Mouse (Mus musculus) cerebellum, adult 8-10 months (tissue): Measurements from ENCODE around the gene Rara.
A peak's percentile ranks its signal among the peaks of the same experiment; 100 is the strongest.

ENCODE experiments used
- DNase-seq: peaks from one replicate; pipeline ENCODE4 v3.0.0; 2022

Rara gene

GRCm38 (mm10) chr11:98954373-98954772 lies 26.8 kb downstream of the Rara start:
- no peak for DNase-seq

DNA sequence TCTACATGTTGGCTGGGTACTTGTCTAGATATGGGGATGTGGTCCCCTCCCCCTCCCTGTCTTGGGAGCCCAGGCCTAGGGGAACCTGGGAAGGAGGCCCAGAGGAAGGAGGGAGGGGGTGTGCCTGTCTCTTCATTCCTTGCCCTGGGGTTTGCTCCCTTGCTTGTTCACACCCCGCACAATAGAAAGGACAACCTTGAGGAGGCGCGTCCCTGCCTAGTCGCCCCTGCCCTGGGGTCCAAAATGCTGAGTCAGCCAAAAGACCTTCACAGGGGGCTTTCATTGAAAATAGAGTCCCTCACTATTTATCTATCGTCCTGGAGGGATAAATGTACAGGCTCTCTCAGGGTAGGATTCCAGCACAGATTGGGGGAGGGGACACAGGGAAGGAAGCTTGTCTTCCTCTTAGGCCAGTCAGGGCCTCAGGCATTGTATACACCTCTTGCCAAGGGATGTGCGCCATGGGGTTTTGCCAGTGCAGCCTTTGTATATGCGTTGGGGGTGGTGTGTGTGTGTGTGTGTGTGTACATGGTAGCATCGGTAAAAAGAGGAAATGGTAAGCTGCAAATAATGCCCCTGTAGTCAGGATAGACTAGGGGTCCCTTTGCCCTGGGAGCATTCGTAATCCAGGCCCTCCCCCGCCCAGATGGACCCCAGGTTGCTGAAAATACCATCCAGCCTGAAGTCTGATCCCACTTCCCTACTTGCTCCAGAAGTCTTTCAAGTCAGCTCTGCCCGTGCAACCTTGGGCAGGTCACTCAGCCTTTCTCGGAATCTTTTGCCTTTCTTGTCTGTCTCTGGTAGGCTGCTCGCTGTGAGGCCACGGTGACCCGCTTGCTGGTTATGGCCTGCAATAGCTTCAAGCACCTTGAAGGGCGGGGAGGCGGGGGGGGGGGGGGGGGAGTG lies 27.4 kb downstream of the Rara start:
- no peak for DNase-seq

- no peak for DNase-seq
Observed at GRCm38 (mm10) chr11:98955707-98956235, 28.2 kb downstream of the Rara start.

DNA sequence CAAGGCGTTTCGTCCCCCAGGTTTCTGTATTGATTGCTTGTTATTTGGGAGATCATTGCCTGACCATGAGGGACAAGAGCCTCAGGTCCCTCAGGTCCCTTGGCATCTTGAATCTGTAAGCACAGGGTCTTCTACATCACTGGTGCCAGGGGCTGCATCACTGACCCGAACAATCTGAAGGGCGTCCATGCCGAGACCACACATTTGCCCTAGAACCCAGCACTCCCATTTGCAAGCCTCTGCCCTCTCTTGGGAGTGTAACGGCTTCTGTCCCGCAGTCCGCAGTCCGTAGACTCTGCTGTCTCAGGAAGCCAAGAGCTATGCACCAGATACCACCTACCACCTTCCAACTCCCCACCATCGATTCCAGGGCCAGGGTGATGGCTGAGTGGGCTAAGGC lies 28.7 kb downstream of the Rara start:
- no peak for DNase-seq

DNA sequence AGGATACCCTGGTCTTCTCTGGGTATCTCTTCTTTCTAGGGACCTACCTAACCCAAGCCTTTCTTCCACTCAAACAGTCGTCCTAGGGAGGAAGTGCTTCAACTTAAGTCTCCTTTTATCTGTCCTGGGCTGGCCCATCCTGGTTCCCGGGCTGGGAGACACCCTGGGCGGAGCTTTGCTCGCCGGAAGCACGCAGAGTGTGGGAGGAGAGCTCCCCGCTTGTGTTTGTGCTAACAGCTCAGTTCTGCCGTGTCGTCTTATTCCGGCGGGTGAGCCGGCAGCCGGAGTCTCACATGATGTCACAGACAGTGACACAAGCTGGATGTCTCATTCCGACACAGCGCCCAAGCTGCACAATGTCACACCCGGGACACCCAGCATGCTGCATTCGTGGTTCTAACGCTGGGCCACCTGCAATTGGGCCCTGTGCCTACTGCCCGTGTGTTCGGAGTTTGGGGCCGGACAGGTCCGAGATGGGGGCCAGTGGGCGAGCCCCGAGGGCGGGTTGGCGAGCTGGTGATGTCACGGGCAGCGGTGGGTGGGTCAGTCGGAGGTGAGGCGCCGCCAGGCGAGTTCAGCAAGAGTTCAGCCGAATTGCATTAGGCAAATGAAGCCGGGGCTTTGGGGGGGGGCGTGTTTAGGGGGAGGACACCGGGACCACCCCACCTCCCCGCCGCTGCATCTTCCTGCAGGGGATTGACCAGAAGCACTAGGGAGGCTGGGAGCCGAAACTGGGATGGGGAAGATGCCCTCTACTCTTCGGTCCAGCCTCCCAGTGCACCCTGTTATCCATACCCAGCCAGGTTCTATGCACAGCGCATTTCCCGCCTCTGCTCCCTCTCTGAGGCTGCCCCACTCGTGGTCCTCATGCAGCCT lies 32.1 kb downstream of the Rara start:
- DNase-seq, result no peak

GRCm38 (mm10) chr11:98960313-98960906 lies 32.8 kb downstream of the Rara start:
- DNase-seq, result peak; percentile 34

DNA sequence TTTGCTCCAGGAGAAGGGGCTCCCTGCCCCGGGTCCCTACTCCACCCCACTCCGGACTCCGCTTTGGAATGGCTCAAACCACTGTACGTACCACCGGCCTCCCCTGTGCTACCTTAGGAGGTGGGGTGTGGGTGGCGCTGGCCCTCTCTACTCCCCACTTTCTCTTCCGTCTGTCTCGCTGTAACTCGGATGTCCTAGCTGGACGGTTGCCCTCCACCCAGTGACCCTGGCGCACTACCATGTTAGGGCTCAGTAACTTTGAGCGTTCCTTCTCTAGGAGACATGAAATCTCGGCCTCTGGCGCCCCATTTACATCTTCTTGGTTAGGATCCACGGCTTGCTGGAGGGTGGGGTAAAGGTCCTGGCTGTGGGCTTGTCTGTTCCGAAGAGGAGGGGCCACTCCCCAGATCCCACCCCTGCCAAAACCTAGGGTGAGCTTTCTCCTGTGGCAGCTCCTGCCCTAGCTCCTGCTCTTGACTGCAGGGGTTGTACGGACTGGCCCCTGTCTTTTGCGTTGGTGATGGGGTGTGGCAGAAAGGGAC lies 33.5 kb downstream of the Rara start:
- peak; percentile 34 for DNase-seq

DNA sequence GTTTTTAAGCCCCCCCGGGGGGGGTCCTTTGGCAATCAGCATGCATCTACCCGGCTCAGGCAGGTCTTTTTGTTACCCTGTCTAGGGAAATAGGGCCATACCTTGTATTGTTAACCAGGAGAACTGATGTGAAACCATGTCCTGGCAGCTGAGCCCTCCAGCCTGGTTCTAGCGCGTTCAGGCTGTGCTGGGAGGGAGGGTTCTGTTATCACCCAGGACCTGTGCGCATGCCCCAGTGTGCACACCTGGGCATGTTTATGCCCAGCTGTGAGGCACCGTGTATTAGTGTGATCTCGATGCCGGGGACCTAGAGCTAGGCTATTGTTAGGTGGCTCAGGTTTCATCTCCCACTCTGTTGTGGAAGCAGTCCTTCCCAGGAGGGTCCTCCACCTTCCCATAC lies 34.1 kb downstream of the Rara start:
- peak; percentile 18 for DNase-seq

GRCm38 (mm10) chr11:98962421-98963095 lies 34.9 kb downstream of the Rara start:
- no peak for DNase-seq

DNA sequence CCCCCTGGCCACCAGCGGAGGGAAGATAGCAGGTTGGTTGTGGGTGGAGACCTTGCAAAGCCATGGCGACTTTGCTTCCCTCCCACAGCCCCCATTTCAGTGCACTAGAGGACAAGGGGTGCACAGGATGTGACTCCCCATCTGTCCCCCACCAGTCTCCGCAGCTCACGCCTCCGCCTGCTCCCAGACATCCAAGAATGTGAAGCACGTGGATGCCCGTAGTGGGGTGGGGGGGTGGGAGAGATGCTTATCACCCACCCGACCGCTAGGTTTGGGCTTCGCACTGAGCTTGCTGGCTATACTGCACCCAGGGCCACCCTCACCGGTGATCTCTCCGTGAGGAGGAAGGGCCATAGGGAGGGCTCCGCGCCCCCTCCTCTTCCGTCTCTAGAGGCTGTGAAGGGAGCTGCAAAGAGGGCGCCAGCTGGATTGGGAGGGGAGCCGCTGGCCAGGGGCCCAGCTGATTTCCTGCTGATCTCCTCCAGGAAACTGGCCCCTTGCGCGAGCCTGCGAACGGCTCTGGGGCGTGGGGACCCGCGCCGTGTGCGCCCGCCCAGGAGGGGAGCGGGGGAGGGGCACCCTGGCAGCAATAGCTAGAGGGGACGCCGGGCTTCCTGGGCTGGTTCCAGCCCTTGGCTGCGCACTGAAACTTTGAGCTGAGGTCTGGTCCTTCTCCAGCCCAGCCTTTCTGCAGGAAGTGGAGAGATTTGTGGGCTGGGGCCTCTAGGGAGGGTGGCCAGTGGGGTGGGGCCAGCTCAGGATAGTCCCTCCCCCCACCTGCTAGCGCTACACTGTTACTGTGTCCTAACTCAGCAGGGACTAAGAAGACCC lies 35.8 kb downstream of the Rara start:
- peak; percentile 48 for DNase-seq

DNA sequence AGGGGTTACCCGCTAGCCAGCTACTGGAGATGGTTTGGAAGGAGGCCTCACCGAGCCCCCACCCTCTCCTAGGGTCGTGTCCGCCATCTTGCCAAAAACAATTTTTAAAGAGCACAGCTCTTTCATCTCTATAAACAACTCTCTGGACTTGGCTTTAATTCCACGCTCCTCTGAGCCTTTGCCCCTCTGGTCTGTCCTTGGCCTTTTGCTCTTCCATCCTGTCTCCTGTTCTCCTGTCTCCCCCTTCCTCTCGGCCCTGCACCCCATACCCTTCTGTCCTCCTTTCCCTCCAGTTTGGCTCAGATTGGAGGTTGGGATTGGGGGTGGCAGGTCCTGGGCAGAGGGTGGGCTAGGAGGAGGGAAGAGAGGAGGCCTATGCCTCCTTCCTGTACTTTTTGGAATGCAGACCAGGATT lies 36.6 kb downstream of the Rara start:
- DNase-seq, result no peak

DNA sequence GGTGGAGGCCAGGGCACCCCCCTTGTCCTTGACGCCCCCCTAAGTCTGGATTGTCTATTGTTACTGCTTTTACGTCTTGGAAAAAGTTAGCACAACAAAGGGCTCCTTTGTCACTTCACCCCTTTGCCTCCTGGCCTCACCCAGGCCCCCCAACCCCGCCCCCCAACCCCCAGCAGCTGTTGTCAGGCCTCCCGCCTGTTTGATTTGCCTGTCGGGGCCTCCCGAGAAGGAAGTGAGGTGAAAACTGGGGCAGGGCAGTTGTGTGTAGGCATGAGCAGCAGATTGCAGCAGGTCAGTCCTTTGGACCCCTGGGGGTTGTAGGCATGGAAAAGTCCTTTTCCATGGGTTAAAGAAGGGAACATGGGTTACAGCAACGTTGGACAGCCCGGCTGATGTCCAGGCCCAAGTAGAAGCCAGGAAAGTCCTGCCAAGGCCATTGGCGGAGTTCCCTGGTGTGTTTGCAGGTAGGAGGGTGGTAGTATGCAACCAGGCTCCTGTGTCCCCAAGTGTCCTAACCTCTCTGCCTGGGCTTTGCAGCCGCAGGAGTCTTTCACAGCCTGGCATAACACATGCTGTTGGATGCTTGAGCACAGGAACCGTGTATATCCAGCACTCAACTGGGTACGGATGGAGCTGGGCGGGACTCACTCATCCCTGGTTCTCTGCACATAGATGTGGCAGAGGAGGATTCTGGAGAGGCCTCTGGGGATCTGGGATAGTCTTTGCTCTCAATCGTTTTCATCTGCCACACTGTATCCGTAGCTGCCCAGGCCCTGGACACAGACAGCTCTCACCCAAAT lies 37.2 kb downstream of the Rara start:
- DNase-seq, result peak; percentile 61

DNA sequence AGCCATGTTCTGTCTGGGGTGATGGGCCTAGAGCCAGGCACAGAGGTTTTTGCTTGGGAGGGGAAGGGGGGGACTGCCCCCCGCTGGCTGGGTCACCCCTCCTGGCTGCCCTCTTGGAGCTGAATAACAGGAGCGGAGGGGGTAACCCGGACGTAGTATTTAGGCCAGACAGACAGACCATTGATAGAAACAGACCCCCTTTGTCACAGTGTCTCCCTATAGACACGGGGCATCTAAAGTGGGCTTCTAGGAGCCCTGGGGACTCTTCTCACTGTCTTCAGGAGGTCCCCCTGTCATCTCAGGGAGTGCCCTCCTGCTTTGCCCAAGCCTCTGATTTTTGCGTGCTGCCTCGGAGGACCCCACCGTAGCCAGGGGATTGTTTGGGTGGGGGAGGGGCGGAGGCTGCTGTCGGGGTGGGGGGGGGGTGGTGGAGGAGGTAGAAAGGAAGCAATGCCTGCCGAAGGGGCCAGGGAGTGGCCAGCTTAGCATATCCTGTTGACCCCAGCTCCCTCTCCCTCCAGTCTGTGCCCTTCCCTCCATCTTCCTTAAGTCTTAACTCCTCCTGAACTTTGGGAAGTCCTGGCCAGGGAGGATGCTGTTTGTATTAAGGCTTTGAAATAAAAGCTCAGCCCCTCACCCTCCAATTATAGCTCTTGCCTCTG lies 37.9 kb downstream of the Rara start:
- DNase-seq, result peak; percentile 28

- peak; percentile 70 for DNase-seq
Observed at GRCm38 (mm10) chr11:98966499-98967141, 39.0 kb downstream of the Rara start.

DNA sequence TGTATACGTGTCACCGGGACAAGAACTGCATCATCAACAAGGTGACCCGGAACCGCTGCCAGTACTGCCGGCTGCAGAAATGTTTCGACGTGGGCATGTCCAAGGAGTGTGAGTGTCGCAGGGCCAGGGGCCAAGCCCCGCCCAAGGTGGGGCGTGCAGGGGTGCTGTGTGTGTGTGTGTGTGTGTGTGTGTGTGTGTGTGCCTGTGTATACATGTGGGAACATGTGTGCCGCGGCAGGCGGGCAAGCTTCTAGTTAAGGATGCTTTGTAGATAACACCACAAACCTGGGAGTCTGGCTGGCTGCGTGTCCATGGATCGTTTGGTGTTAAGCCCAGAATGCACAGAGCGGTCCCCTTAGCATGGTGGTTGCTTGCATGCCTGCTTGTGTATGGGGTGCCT lies 40.5 kb downstream of the Rara start:
- DNase-seq, result peak; percentile 26

DNA sequence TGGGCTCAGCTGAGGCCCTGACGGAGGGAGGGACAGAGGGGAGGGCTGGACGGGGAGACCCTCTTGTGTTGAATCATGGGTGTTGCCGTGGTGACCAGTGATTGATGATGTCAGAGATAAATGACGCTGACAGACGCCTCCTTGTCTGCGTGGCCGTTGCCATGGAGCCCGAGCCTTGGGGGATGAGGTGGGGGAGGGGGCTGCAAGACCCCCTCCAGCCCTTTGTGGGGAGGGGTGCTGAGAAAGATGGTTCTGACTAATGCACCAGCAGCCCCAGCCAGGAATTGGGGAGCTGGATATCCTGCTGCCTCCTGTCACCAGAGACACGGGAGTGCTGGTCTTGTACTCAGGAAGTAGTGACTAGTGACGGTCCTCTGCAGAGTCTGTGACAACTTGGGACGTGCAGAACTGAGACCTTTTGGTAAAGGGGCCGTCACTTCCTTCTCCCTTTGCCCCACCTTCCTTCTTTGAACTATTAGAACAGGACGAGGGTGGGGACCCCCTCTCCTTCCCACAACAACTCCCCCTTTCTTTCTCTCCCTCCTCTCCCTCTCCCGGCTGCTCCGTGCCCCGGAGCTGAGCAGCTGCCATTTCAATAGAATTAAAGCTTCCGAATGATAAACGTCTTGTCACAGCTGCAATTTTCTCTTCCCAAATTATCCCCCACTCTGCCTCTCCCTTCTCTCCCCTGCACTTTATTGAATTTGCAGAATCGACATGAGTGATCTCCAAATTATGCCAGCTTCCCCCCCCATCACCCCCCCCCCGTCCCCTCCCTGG lies 41.3 kb downstream of the Rara start:
- peak; percentile 18 for DNase-seq

DNA sequence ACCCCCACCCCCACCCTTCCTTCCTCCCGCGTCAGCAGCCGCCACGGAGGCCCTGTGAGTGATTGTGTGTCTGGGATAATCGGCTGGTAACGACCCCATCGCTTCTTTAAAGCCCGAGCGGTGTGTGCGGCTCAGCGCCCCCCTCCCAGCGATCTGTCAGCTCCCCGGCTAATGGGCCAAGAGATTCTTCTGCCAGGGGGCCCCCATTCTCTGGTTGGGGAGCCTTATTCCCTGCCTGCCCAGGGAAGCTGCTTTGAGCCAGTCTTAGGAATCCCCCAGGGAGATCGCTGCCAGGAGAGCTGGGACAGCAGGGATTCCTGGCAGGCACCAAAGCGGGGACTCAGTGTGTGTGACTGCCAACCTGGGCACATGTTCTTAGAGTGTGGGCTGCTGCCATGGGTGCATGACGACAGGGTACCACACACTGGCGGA lies 41.9 kb downstream of the Rara start:
- DNase-seq, result peak; percentile 27

DNA sequence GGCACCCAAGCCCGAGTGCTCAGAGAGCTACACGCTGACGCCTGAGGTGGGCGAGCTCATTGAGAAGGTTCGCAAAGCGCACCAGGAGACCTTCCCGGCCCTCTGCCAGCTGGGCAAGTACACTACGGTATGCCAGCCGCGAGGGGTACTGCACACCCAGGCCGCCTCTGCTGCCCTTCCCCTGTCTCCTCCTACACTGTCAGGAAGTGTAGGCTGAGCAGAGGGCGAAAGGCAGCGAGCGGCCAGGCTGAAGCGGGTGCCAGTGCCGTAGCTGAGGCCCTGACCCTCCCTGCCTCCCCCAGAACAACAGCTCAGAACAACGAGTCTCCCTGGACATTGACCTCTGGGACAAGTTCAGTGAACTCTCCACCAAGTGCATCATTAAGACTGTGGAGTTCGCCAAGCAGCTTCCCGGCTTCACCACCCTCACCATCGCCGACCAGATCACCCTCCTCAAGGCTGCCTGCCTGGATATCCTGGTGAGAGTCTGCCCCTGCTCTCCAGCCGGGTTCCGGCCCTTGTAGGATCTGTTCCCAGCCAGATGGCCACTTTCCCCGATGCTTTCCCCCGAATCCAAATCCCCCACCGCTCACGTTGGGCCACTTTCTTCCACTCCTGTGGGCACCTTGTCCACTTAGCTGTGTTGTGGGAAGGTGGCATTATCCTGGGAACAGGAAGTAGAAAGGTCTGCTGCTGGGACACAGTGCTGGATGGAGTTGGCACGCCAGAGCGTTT lies 42.7 kb downstream of the Rara start:
- DNase-seq, result peak; percentile 34
